Mouse (Mus musculus): ENCODE measurements around the gene Cybc1. TPM values are rescaled to one million over a fixed set of nuclear protein-coding genes. Genes with fewer than 3 reads are reported as not detected.

Cybc1 gene
- polyA plus RNA-seq, 2 experiments = 16.1 to 20.3 TPM

GRCm38 (mm10) chr11:121216831-121217230, 12.3 kb downstream of the Cybc1 start:
- Histone ChIP-seq H3K9me3 (ENCODE audit: control insufficient read depth, low read length) (no peaks in the 10 kb centered on the region), H3K9ac (replicated peaks) (no peak overlapping the region), H3K4me3 (ENCODE audit: insufficient read depth in 1 of 2, low read depth in 2 of 2, low read length in 2 of 2) (no peak overlapping the region), H3K4me1 (replicated peaks; ENCODE audit: control insufficient read depth in 2 of 2, insufficient read depth in 2 of 2, low read length in 1 of 2) (no peaks in the 10 kb centered on the region), H3K36me3 (replicated peaks; ENCODE audit: control insufficient read depth, insufficient read depth, low read depth) (peaks cover 2% of the 10 kb centered on the region), H3K4me2 (ENCODE audit: low read depth) (no peak overlapping the region), H3K27ac (no peak overlapping the region), H3K27me3 (ENCODE audit: control insufficient read depth, insufficient read depth, low read length) (no peaks in the 10 kb centered on the region)
- TF ChIP-seq CTCF (IDR thresholded peaks at IDR 0.05; ENCODE audit: low read depth) (no peak), EP300 (IDR thresholded peaks at IDR 0.05; ENCODE audit: low read depth) (no peak)
- no peak for ATAC-seq (ENCODE audit: insufficient read depth)
- WGBS (ENCODE audit: insufficient replicate concordance) = 68% methylated on average over 3 of the region's 3 CpGs
- no peak for DNase-seq (ENCODE audit: low read depth in 3 of 3, low spot score in 3 of 3)

GRCm38 (mm10) chr11:121204161-121205006, 24.7 kb downstream of the Cybc1 start, which contains the start of the genes Hexdc and Ogfod3:
TSS of gene Hexdc (plus strand) at chr11:121204433.
TSS of gene Ogfod3 (minus strand) at chr11:121204711.
- TF ChIP-seq EP300 (IDR thresholded peaks at IDR 0.05; ENCODE audit: low read depth) (no peak), CTCF (IDR thresholded peaks at IDR 0.05; ENCODE audit: low read depth) (no peak)
- H3K4me1 ChIP-seq (replicated peaks; ENCODE audit: control insufficient read depth in 2 of 2, insufficient read depth in 2 of 2, low read length in 1 of 2) = peaks cover 0 to 10% of the 10 kb centered on the region in 2 experiments; a peak in 3 of 4 replicates
- DNase-seq (ENCODE audit: low read depth in 3 of 3, low spot score in 3 of 3) = peak; percentile 93 to 98 (median 93)
- no peaks in the 10 kb centered on the region for H3K36me3 ChIP-seq (replicated peaks; ENCODE audit: control insufficient read depth, insufficient read depth, low read depth)
- WGBS (ENCODE audit: insufficient replicate concordance) = under 1% methylated on average over 70 of the region's 70 CpGs
- no peaks in the 10 kb centered on the region for H3K9me3 ChIP-seq (ENCODE audit: control insufficient read depth, low read length)
- H3K4me2 ChIP-seq (ENCODE audit: low read depth) = peak within 1 kb of the TSS; percentile 89
- no peak within 1 kb of the TSS; the same call in 1 of the 2 replicates for H3K27ac ChIP-seq
- ATAC-seq (ENCODE audit: insufficient read depth) = peak; percentile 99
- H3K27me3 ChIP-seq (ENCODE audit: control insufficient read depth, insufficient read depth, low read length) = no peaks in the 10 kb centered on the region
- H3K9ac ChIP-seq (replicated peaks) = peak within 1 kb of the TSS; percentile 72
- H3K4me3 ChIP-seq (ENCODE audit: insufficient read depth in 1 of 2, low read depth in 2 of 2, low read length in 2 of 2) = peak within 1 kb of the TSS; percentile 70 to 83

GRCm38 (mm10) chr11:121203859-121204160, 25.3 kb downstream of the Cybc1 start:
- under 1% methylated on average over 5 of the region's 5 CpGs for WGBS (ENCODE audit: insufficient replicate concordance)
- no peak overlapping the region for H3K9ac ChIP-seq (replicated peaks)
- no peak overlapping the region for H3K27ac ChIP-seq
- peak overlapping the region; percentile 89 for H3K4me2 ChIP-seq (ENCODE audit: low read depth)
- peaks cover 0 to 10% of the 10 kb centered on the region in 2 experiments; a peak in 3 of 4 replicates for H3K4me1 ChIP-seq (replicated peaks; ENCODE audit: control insufficient read depth in 2 of 2, insufficient read depth in 2 of 2, low read length in 1 of 2)
- peak overlapping the region; percentile 41 to 70 for H3K4me3 ChIP-seq (ENCODE audit: insufficient read depth in 1 of 2, low read depth in 2 of 2, low read length in 2 of 2)
- no peaks in the 10 kb centered on the region for H3K36me3 ChIP-seq (replicated peaks; ENCODE audit: control insufficient read depth, insufficient read depth, low read depth)
- DNase-seq (ENCODE audit: low read depth in 3 of 3, low spot score in 3 of 3) (no peak), ATAC-seq (ENCODE audit: insufficient read depth) (no peak)
- no peaks in the 10 kb centered on the region for H3K27me3 ChIP-seq (ENCODE audit: control insufficient read depth, insufficient read depth, low read length)
- TF ChIP-seq CTCF (IDR thresholded peaks at IDR 0.05; ENCODE audit: low read depth) = no peak
- no peaks in the 10 kb centered on the region for H3K9me3 ChIP-seq (ENCODE audit: control insufficient read depth, low read length)

GRCm38 (mm10) chr11:121201436-121202198, 27.5 kb downstream of the Cybc1 start:
- ATAC-seq (ENCODE audit: insufficient read depth) (no peak), DNase-seq (ENCODE audit: low read depth in 3 of 3, low spot score in 3 of 3) (peak; percentile 17 to 38 (median 26))
- WGBS (ENCODE audit: insufficient replicate concordance) = 63% methylated on average over 11 of the region's 11 CpGs
- Histone ChIP-seq H3K36me3 (replicated peaks; ENCODE audit: control insufficient read depth, insufficient read depth, low read depth) (no peaks in the 10 kb centered on the region), H3K4me1 (replicated peaks; ENCODE audit: control insufficient read depth in 2 of 2, insufficient read depth in 2 of 2, low read length in 1 of 2) (peaks cover 0 to 10% of the 10 kb centered on the region in 2 experiments; a peak in 3 of 4 replicates), H3K4me3 (ENCODE audit: insufficient read depth in 1 of 2, low read depth in 2 of 2, low read length in 2 of 2) (no peak overlapping the region), H3K4me2 (ENCODE audit: low read depth) (no peak overlapping the region), H3K27ac (no peak overlapping the region), H3K9ac (replicated peaks) (no peak overlapping the region; the same call in 1 of the 2 replicates), H3K27me3 (ENCODE audit: control insufficient read depth, insufficient read depth, low read length) (no peaks in the 10 kb centered on the region), H3K9me3 (ENCODE audit: control insufficient read depth, low read length) (no peaks in the 10 kb centered on the region)
- TF ChIP-seq EP300 (IDR thresholded peaks at IDR 0.05; ENCODE audit: low read depth) (no peak), CTCF (IDR thresholded peaks at IDR 0.05; ENCODE audit: low read depth) (peak; percentile 71)

GRCm38 (mm10) chr11:121200781-121201180, 28.3 kb downstream of the Cybc1 start:
- Histone ChIP-seq H3K9me3 (ENCODE audit: control insufficient read depth, low read length) (no peaks in the 10 kb centered on the region), H3K36me3 (replicated peaks; ENCODE audit: control insufficient read depth, insufficient read depth, low read depth) (no peaks in the 10 kb centered on the region), H3K4me1 (replicated peaks; ENCODE audit: control insufficient read depth in 2 of 2, insufficient read depth in 2 of 2, low read length in 1 of 2) (peaks cover 0 to 10% of the 10 kb centered on the region in 2 experiments; a peak in 3 of 4 replicates), H3K27me3 (ENCODE audit: control insufficient read depth, insufficient read depth, low read length) (no peaks in the 10 kb centered on the region), H3K4me2 (ENCODE audit: low read depth) (no peak overlapping the region), H3K27ac (no peak overlapping the region), H3K4me3 (ENCODE audit: insufficient read depth in 1 of 2, low read depth in 2 of 2, low read length in 2 of 2) (no peak overlapping the region), H3K9ac (replicated peaks) (no peak overlapping the region)
- WGBS (ENCODE audit: insufficient replicate concordance) = 77% methylated on average over 6 of the region's 6 CpGs
- TF ChIP-seq EP300 (IDR thresholded peaks at IDR 0.05; ENCODE audit: low read depth) (no peak), CTCF (IDR thresholded peaks at IDR 0.05; ENCODE audit: low read depth) (no peak)
- no peak for DNase-seq (ENCODE audit: low read depth in 3 of 3, low spot score in 3 of 3)
- no peak for ATAC-seq (ENCODE audit: insufficient read depth)
